Mouse (Mus musculus) embryonic facial prominence, embryonic 12.5 days (tissue): ENCODE measurements around the gene Lrrc8a. TPM values are rescaled to one million over a fixed set of nuclear protein-coding genes. Genes with fewer than 3 reads are reported as not detected.

ENCODE experiments used
- ATAC-seq: fragments of 200-750 bp; cut with Nextera tagmentation; 2 replicates; pipeline ENCODE4 v1.8.0; 2017; ENCODE audit not compliant: insufficient number of reproducible peaks, insufficient read depth, low FRiP score, low TSS enrichment
- H3K27ac ChIP-seq: fragments of 300-500 bp; sonication (generic); 2 replicates; pipeline ENCODE4 v1.5.1; 2016; ENCODE audit warnings: mild to moderate bottlenecking
- H3K27me3 ChIP-seq: fragments of 300-500 bp; sonication (generic); 2 replicates; pipeline ENCODE4 v1.6.1; 2016; ENCODE audit warnings: mild to moderate bottlenecking, moderate library complexity
- H3K36me3 ChIP-seq: fragments of 300-500 bp; sonication (generic); 2 replicates; pipeline ENCODE4 v1.6.1; 2016; ENCODE audit warnings: mild to moderate bottlenecking
- H3K4me1 ChIP-seq: fragments of 300-500 bp; sonication (generic); 2 replicates; pipeline ENCODE4 v1.6.1; 2016
- H3K4me2 ChIP-seq: fragments of 300-500 bp; sonication (generic); replicated peaks from 2 replicates; pipeline ENCODE4 v1.6.1; 2016; ENCODE audit warnings: mild to moderate bottlenecking, moderate library complexity
- H3K4me3 ChIP-seq: fragments of 300-500 bp; sonication (generic); 2 replicates; pipeline ENCODE4 v1.5.1; 2016; ENCODE audit warnings: mild to moderate bottlenecking
- H3K9ac ChIP-seq: fragments of 300-500 bp; sonication (generic); 2 replicates; pipeline ENCODE4 v1.6.1; 2016; ENCODE audit warnings: mild to moderate bottlenecking, moderate library complexity
- H3K9me3 ChIP-seq: fragments of 300-500 bp; sonication (generic); 2 replicates; pipeline ENCODE4 v1.6.1; 2016; ENCODE audit warnings: mild to moderate bottlenecking, moderate library complexity
- WGBS: fragments of 180-500 bp; shearing (Covaris S2); methylation state at CpG from one replicate; pipeline ENCODE4 v1.1.7; 2016; 5-methylcytosine and 5-hydroxymethylcytosine counted together
- polyA plus RNA-seq: library from polyadenylated mRNA; unstranded; fragments of >200 nt; fragmentation: Nextera tagmentation; extraction: Ambion mirVana; gene quantifications from 2 replicates; pipeline ENCODE4 v1.2.1, GENCODE M21; 2016

Lrrc8a gene
- polyA plus RNA-seq: 40.9 and 41.2 TPM in 2 replicates

GRCm38 (mm10) chr2:30237199-30237880 is at the start of gene Lrrc8a:
TSS of gene Lrrc8a (plus strand) at chr2:30237715.
- Histone ChIP-seq H3K4me3 (peak within 1 kb of the TSS; percentile 81), H3K4me2 (peak within 1 kb of the TSS; percentile 85), H3K27me3 (no peaks in the 10 kb centered on the region), H3K9me3 (no peaks in the 10 kb centered on the region), H3K27ac (peak within 1 kb of the TSS; percentile 93), H3K36me3 (peaks cover 21% of the 10 kb centered on the region), H3K9ac (peak within 1 kb of the TSS; percentile 87), H3K4me1 (peaks cover 16% of the 10 kb centered on the region)
- ATAC-seq: peak; percentile 98
- WGBS: under 1% methylated on average over 54 of the region's 67 CpGs

GRCm38 (mm10) chr2:30191790-30192580 is 45.5 kb upstream of the Lrrc8a start:
- Histone ChIP-seq H3K27me3 (no peaks in the 10 kb centered on the region), H3K4me1 (no peaks in the 10 kb centered on the region), H3K9ac (no peak overlapping the region), H3K36me3 (no peaks in the 10 kb centered on the region), H3K27ac (no peak overlapping the region), H3K4me3 (no peak overlapping the region), H3K9me3 (no peaks in the 10 kb centered on the region), H3K4me2 (no peak overlapping the region)
- ATAC-seq: no peak
- WGBS: 85% methylated on average over 12 of the region's 12 CpGs

GRCm38 (mm10) chr2:30194656-30195055 is 42.9 kb upstream of the Lrrc8a start:
- no peak overlapping the region for H3K9ac ChIP-seq
- 86% methylated on average over 3 of the region's 3 CpGs for WGBS
- H3K27ac ChIP-seq: no peak overlapping the region
- H3K36me3 ChIP-seq: no peaks in the 10 kb centered on the region
- no peak for ATAC-seq
- H3K4me3 ChIP-seq: no peak overlapping the region
- H3K4me1 ChIP-seq: no peaks in the 10 kb centered on the region
- no peaks in the 10 kb centered on the region for H3K27me3 ChIP-seq
- no peak overlapping the region for H3K4me2 ChIP-seq
- no peaks in the 10 kb centered on the region for H3K9me3 ChIP-seq

GRCm38 (mm10) chr2:30198021-30198420 is 39.5 kb upstream of the Lrrc8a start:
- H3K4me3 ChIP-seq: no peak overlapping the region
- no peak for ATAC-seq
- no peak overlapping the region for H3K9ac ChIP-seq
- no peaks in the 10 kb centered on the region for H3K36me3 ChIP-seq
- 70% methylated on average over 4 of the region's 4 CpGs for WGBS
- no peak overlapping the region for H3K27ac ChIP-seq
- no peaks in the 10 kb centered on the region for H3K27me3 ChIP-seq
- H3K4me2 ChIP-seq: no peak overlapping the region
- H3K9me3 ChIP-seq: no peaks in the 10 kb centered on the region
- no peaks in the 10 kb centered on the region for H3K4me1 ChIP-seq

- H3K4me2 ChIP-seq: no peak overlapping the region
- H3K36me3 ChIP-seq: no peaks in the 10 kb centered on the region
- 67% methylated on average over 1 of the region's 1 CpGs for WGBS
- no peak overlapping the region for H3K4me3 ChIP-seq
- H3K27ac ChIP-seq: no peak overlapping the region
- no peaks in the 10 kb centered on the region for H3K9me3 ChIP-seq
- no peak for ATAC-seq
- no peak overlapping the region for H3K9ac ChIP-seq
- H3K27me3 ChIP-seq: no peaks in the 10 kb centered on the region
- H3K4me1 ChIP-seq: peaks cover 6% of the 10 kb centered on the region
These were observed 37.5 kb upstream of the Lrrc8a start for GRCm38 (mm10) chr2:30199984-30200383.

GRCm38 (mm10) chr2:30200388-30200925 is 37.1 kb upstream of the Lrrc8a start:
- no peak for ATAC-seq
- Histone ChIP-seq H3K4me1 (peaks cover 6% of the 10 kb centered on the region), H3K36me3 (no peaks in the 10 kb centered on the region), H3K9ac (no peak overlapping the region), H3K4me2 (no peak overlapping the region), H3K27me3 (no peaks in the 10 kb centered on the region), H3K4me3 (no peak overlapping the region), H3K27ac (no peak overlapping the region), H3K9me3 (no peaks in the 10 kb centered on the region)
- WGBS: 80% methylated on average over 5 of the region's 5 CpGs

GRCm38 (mm10) chr2:30203439-30203838 is 34.1 kb upstream of the Lrrc8a start:
- no peak for ATAC-seq
- Histone ChIP-seq H3K9ac (no peak overlapping the region), H3K27me3 (no peaks in the 10 kb centered on the region), H3K4me2 (no peak overlapping the region), H3K4me3 (no peak overlapping the region), H3K36me3 (no peaks in the 10 kb centered on the region), H3K4me1 (peaks cover 10% of the 10 kb centered on the region), H3K27ac (no peak overlapping the region), H3K9me3 (no peaks in the 10 kb centered on the region)
- WGBS: 80% methylated on average over 7 of the region's 7 CpGs

GRCm38 (mm10) chr2:30205255-30205628 is 32.3 kb upstream of the Lrrc8a start:
- Histone ChIP-seq H3K36me3 (no peaks in the 10 kb centered on the region), H3K4me3 (peak overlapping the region; percentile 74), H3K9me3 (no peaks in the 10 kb centered on the region), H3K4me1 (peaks cover 10% of the 10 kb centered on the region), H3K27ac (peak overlapping the region; percentile 60), H3K9ac (peak overlapping the region; percentile 57), H3K4me2 (peak overlapping the region; percentile 82), H3K27me3 (no peaks in the 10 kb centered on the region)
- 1% methylated on average over 13 of the region's 13 CpGs for WGBS
- peak; percentile 73 for ATAC-seq

GRCm38 (mm10) chr2:30205629-30206357 is 31.7 kb upstream of the Lrrc8a start, which contains the start of gene Kyat1:
TSS of gene Kyat1 (minus strand) at chr2:30205847.
- peaks cover 10% of the 10 kb centered on the region for H3K4me1 ChIP-seq
- H3K36me3 ChIP-seq: no peaks in the 10 kb centered on the region
- peak within 1 kb of the TSS; percentile 57 for H3K9ac ChIP-seq
- peak; percentile 95 for ATAC-seq
- H3K4me3 ChIP-seq: peak within 1 kb of the TSS; percentile 74
- H3K27ac ChIP-seq: peak within 1 kb of the TSS; percentile 60
- WGBS: under 1% methylated on average over 44 of the region's 44 CpGs
- H3K9me3 ChIP-seq: no peaks in the 10 kb centered on the region
- H3K27me3 ChIP-seq: no peaks in the 10 kb centered on the region
- H3K4me2 ChIP-seq: peak within 1 kb of the TSS; percentile 82

- WGBS: 83% methylated on average over 4 of the region's 4 CpGs
- no peak for ATAC-seq
- H3K4me2 ChIP-seq: no peak overlapping the region
- no peak overlapping the region for H3K4me3 ChIP-seq
- H3K4me1 ChIP-seq: peaks cover 10% of the 10 kb centered on the region
- no peaks in the 10 kb centered on the region for H3K36me3 ChIP-seq
- H3K27me3 ChIP-seq: no peaks in the 10 kb centered on the region
- H3K9me3 ChIP-seq: no peaks in the 10 kb centered on the region
- H3K27ac ChIP-seq: no peak overlapping the region
- H3K9ac ChIP-seq: no peak overlapping the region
These were observed 30.1 kb upstream of the Lrrc8a start for GRCm38 (mm10) chr2:30207401-30207800.

- Histone ChIP-seq H3K9ac (no peak overlapping the region), H3K4me1 (peaks cover 10% of the 10 kb centered on the region), H3K36me3 (no peaks in the 10 kb centered on the region), H3K27me3 (no peaks in the 10 kb centered on the region), H3K9me3 (no peaks in the 10 kb centered on the region), H3K4me3 (no peak overlapping the region), H3K27ac (no peak overlapping the region), H3K4me2 (no peak overlapping the region)
- no peak for ATAC-seq
- 69% methylated on average over 5 of the region's 5 CpGs for WGBS
These were observed 29.6 kb upstream of the Lrrc8a start for GRCm38 (mm10) chr2:30207886-30208285.
